Mouse (Mus musculus) MEL (cell line): ENCODE results near the gene Ermap.

Experiments
- CTCF ChIP-seq, 3 experiments: IDR thresholded peaks in 2 of 3; conservative IDR thresholded peaks in 1 of 3; 2 replicates each; pipeline ENCODE4 v1.5.1; 2011 to 2012; ENCODE audit warnings: low read length in 3 of 3, low read depth in 2 of 3, mild to moderate bottlenecking in 2 of 3, improper control_type of control experiment in 1 of 3, inconsistent platforms in 1 of 3, mixed read lengths in 1 of 3, moderate library complexity in 1 of 3; ENCODE audit not compliant: control insufficient read depth in 1 of 3, insufficient read depth in 1 of 3, poor library complexity in 1 of 3, severe bottlenecking in 1 of 3
- EP300 ChIP-seq, 2 experiments: IDR thresholded peaks; 2 replicates each; pipeline ENCODE4 v1.6.1; 2011; ENCODE audit warnings: improper control_type of control experiment in 2 of 2, low read length in 2 of 2, low read depth in 1 of 2, mild to moderate bottlenecking in 1 of 2
- GABPA ChIP-seq: IDR thresholded peaks from 2 replicates; pipeline ENCODE4 v1.6.1; 2012; ENCODE audit warnings: low read depth, mild to moderate bottlenecking, inconsistent platforms, low read length, improper control_type of control experiment, moderate library complexity
- HCFC1 ChIP-seq: IDR thresholded peaks from 2 replicates; pipeline ENCODE4 v1.6.1; 2012; ENCODE audit warnings: low read depth, mild to moderate bottlenecking, inconsistent platforms, low read length, improper control_type of control experiment, moderate library complexity
- JUND ChIP-seq: IDR thresholded peaks from 2 replicates; pipeline ENCODE4 v1.6.1; 2011; ENCODE audit warnings: low read depth, mild to moderate bottlenecking, improper control_type of control experiment, low read length
- RAD21 ChIP-seq: IDR thresholded peaks from 2 replicates; pipeline ENCODE4 v1.6.1; 2011; ENCODE audit warnings: mild to moderate bottlenecking, low read depth, low read length, improper control_type of control experiment
- SIN3A ChIP-seq: IDR thresholded peaks from 2 replicates; pipeline ENCODE4 v1.6.1; 2012; ENCODE audit warnings: low read length, improper control_type of control experiment, inconsistent platforms
- UBTF ChIP-seq: IDR thresholded peaks from 2 replicates; pipeline ENCODE4 v1.6.1; 2012; ENCODE audit warnings: low read depth, mild to moderate bottlenecking, inconsistent platforms, low read length, improper control_type of control experiment, moderate library complexity, borderline replicate concordance; ENCODE audit not compliant: insufficient read depth
- USF1 ChIP-seq: IDR thresholded peaks from 2 replicates; pipeline ENCODE4 v1.6.1; 2014; ENCODE audit warnings: low read depth, mild to moderate bottlenecking, inconsistent platforms, low read length, improper control_type of control experiment, moderate library complexity
- ZKSCAN1 ChIP-seq: IDR thresholded peaks from 2 replicates; pipeline ENCODE4 v1.6.1; 2012; ENCODE audit warnings: low read depth, mild to moderate bottlenecking, inconsistent platforms, low read length, improper control_type of control experiment, moderate library complexity

DNA sequence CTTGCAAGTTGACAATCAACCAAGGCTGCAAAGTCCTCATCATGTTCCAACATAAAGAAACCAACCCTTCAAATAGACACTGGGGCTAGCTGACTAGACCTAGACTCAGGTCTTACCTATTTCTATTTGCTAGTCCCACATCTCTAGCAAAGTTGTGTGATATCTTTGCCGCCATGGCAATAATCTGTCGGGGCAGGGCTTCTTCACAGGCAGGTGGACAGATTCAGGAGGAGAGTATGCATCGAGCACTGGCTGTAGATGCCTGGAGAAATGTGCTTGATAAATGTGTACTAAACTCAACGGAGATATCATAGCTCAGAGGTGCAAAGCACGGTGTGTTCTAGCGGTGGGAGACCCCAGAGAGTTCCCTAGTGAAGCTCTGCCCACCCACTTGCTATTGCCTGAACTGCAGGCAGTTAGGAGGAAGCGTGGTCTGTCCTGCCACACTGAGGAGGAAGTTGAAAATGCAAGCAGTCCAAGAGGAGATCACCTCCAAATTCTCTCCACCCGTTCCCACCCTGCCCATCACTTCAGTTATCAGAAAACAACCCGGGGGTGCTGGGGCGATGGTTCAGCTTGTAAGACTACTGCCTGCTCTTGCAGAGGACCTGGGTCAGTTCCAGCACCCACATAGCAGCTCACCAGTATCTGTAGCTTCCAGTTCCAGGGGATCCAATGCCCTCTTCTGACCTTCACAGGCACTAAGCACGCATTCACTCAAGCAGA, 1.6 kb downstream of the Ermap start:
- TF ChIP-seq SIN3A (peak; percentile 75), EP300 (IDR thresholded peaks at IDR 0.05; ENCODE audit: low read depth in 1 of 2, low read length in 2 of 2) (peak in 1 of 2 experiments; percentile 49; a peak in 1 of 4 replicates), CTCF (IDR thresholded peaks at IDR 0.05 in 2 of 3, conservative IDR thresholded peaks at IDR 0.05 in 1 of 3; ENCODE audit: control insufficient read depth in 1 of 3, insufficient read depth in 1 of 3, low read depth in 2 of 3, low read length in 3 of 3, poor library complexity in 1 of 3, severe bottlenecking in 1 of 3) (peak; percentile 22 to 49 (median 24); a peak in 3 of 6 replicates), GABPA (no peak), UBTF (no peak; the same call in 1 of the 2 replicates), ZKSCAN1 (no peak), RAD21 (peak; percentile 42), JUND (no peak), USF1 (no peak), HCFC1 (peak; percentile 37; the same call in 1 of the 2 replicates)
